Mouse (Mus musculus): ENCODE results near the gene Supt5. TPM values are rescaled to one million over a fixed set of nuclear protein-coding genes. Genes with fewer than 3 reads are reported as not detected.

Gene Supt5
- total and polyA plus RNA-seq, 3 experiments = 35.5 to 111 (median 67.3) TPM

DNA sequence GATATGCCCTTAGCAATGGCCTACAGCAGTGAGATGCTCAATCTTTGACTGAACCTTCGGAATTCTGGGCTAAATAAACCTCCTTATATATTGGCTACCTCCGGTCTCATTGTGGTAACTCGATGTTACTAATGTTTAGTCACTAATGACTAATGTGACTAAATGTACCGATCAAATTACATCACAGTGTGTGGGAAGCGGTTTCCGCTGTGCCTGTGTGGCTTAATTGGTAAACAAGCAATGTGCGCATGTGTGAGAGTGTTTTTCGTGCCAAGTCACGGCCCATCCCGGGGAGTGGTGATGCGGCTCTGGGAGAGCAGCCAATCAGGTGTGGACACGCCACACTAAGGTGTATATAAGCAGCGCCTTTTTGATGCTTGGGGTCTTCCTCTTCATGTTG lies 73.2 kb downstream of the Supt5 start:
- H3K27me3 ChIP-seq (replicated peaks) = peaks cover 13% of the 10 kb centered on the region

More for the DNA sequence above, 73.2 kb downstream of the Supt5 start:
- Histone ChIP-seq H3K36me3 (replicated peaks in 1 of 2; ENCODE audit: control insufficient read depth in 1 of 2, insufficient read depth in 1 of 2, low read length in 1 of 2) (no peaks in the 10 kb centered on the region), H3K27ac (ENCODE audit: insufficient read depth, low read depth) (no peak overlapping the region), H3K4me1 (ENCODE audit: control insufficient read depth in 1 of 2, insufficient read depth in 2 of 2) (no peaks in the 10 kb centered on the region), H3K79me2 (replicated peaks; ENCODE audit: control insufficient read depth, extremely low read depth, insufficient read depth, poor library complexity, severe bottlenecking) (no peaks in the 10 kb centered on the region), H3K4me2 (ENCODE audit: insufficient read depth, low read depth, poor library complexity, severe bottlenecking) (no peak overlapping the region), H3K9me3 (replicated peaks; ENCODE audit: low read length) (peaks cover 13% of the 10 kb centered on the region), H3K4me3 (replicated peaks in 1 of 3; ENCODE audit: low read depth in 2 of 3, low read length in 2 of 3, poor library complexity in 1 of 3) (no peak overlapping the region), H3K9ac (ENCODE audit: insufficient read depth, low read depth) (no peak overlapping the region)
- no peak for TF ChIP-seq BHLHE40 (IDR thresholded peaks at IDR 0.05; ENCODE audit: low read depth, low read length)
- TF ChIP-seq POLR2AphosphoS2 (IDR thresholded peaks at IDR 0.05; ENCODE audit: low read depth, low read length) = no peak
- TF ChIP-seq UBTF (IDR thresholded peaks at IDR 0.05; ENCODE audit: low read depth, low read length) = no peak
- no peak for TF ChIP-seq NRF1 (IDR thresholded peaks at IDR 0.05; ENCODE audit: low read depth, low read length)
- TF ChIP-seq E2F4 (IDR thresholded peaks at IDR 0.05; ENCODE audit: insufficient replicate concordance, low read depth, low read length) = no peak
- no peak for TF ChIP-seq ETS1 (conservative IDR thresholded peaks at IDR 0.05; ENCODE audit: low read depth, low read length)
- TF ChIP-seq ELF1 (IDR thresholded peaks at IDR 0.05; ENCODE audit: low read depth, low read length) = no peak
- no peak for TF ChIP-seq MEF2A (IDR thresholded peaks at IDR 0.05; ENCODE audit: borderline replicate concordance, low read depth, low read length)
- no peak for DNase-seq (ENCODE audit: extremely low read depth)
- dilution Hi-C loops (cut with MboI; ENCODE audit: extremely low pct_ligation_motif_present, extremely low pct_unique_long_range_greater_than_20kb, low sequenced_read_pairs) (no loop called here), in situ Hi-C loops (cut with MboI; ENCODE audit: low pct_ligation_motif_present, low pct_unique_long_range_greater_than_20kb, low sequenced_read_pairs) (no loop called here)

Other genes with a start within 250 kb of the Supt5 start
- gene 9530053A07Rik, start 209.3 kb downstream of the Supt5 start, total RNA-seq (2012; rRNA removed) = 0.34 and 0.64 TPM in 2 replicates
- 0.05 and 0.07 TPM in 2 replicates for gene 9530053A07Rik, start 209.3 kb downstream of the Supt5 start, total RNA-seq (2014; rRNA removed)
- gene 9530053A07Rik, start 209.3 kb downstream of the Supt5 start, polyA plus RNA-seq (2012; ENCODE audit: insufficient read length, low read depth) = 0.03 and 0.08 TPM in 2 replicates
- gene Fbl, start 169.0 kb downstream of the Supt5 start, total RNA-seq (2012; rRNA removed) = 180 and 214 TPM in 2 replicates
- 140 and 151 TPM in 2 replicates for gene Fbl, start 169.0 kb downstream of the Supt5 start, total RNA-seq (2014; rRNA removed)
- 426 and 516 TPM in 2 replicates for gene Fbl, start 169.0 kb downstream of the Supt5 start, polyA plus RNA-seq (2012; ENCODE audit: insufficient read length, low read depth)
- gene Dyrk1b, start 159.3 kb downstream of the Supt5 start, total RNA-seq (2012; rRNA removed) = 0.47 and 0.67 TPM in 2 replicates
- gene Dyrk1b, start 159.3 kb downstream of the Supt5 start, total RNA-seq (2014; rRNA removed) = 0.26 TPM in 1 of 2 replicates, not detected in the other
- 0.51 and 0.60 TPM in 2 replicates for gene Dyrk1b, start 159.3 kb downstream of the Supt5 start, polyA plus RNA-seq (2012; ENCODE audit: insufficient read length, low read depth)
- not detected in 2 replicates for gene Eid2, start 70.9 kb downstream of the Supt5 start, total RNA-seq (2012; rRNA removed)
- gene Eid2, start 70.9 kb downstream of the Supt5 start, total RNA-seq (2014; rRNA removed) = not detected in 2 replicates
- not detected in 2 replicates for gene Eid2, start 70.9 kb downstream of the Supt5 start, polyA plus RNA-seq (2012; ENCODE audit: insufficient read length, low read depth)
- gene Eid2b, start 61.0 kb downstream of the Supt5 start, total RNA-seq (2012; rRNA removed) = 3.2 and 3.3 TPM in 2 replicates
- 3.2 and 3.8 TPM in 2 replicates for gene Eid2b, start 61.0 kb downstream of the Supt5 start, total RNA-seq (2014; rRNA removed)
- gene Eid2b, start 61.0 kb downstream of the Supt5 start, polyA plus RNA-seq (2012; ENCODE audit: insufficient read length, low read depth) = 1.6 and 1.8 TPM in 2 replicates
- gene Selenov, start 47.6 kb downstream of the Supt5 start, total RNA-seq (2012; rRNA removed) = not detected in 2 replicates
- not detected in 2 replicates for gene Selenov, start 47.6 kb downstream of the Supt5 start, total RNA-seq (2014; rRNA removed)
- gene Selenov, start 47.6 kb downstream of the Supt5 start, polyA plus RNA-seq (2012; ENCODE audit: insufficient read length, low read depth) = not detected in 2 replicates
- 0.21 TPM in 1 of 2 replicates, not detected in the other for gene Dll3, start 36.5 kb downstream of the Supt5 start, total RNA-seq (2012; rRNA removed)
- 0.11 TPM in 1 of 2 replicates, not detected in the other for gene Dll3, start 36.5 kb downstream of the Supt5 start, total RNA-seq (2014; rRNA removed)
- 0.29 and 0.44 TPM in 2 replicates for gene Dll3, start 36.5 kb downstream of the Supt5 start, polyA plus RNA-seq (2012; ENCODE audit: insufficient read length, low read depth)
- gene Timm50, start 26.7 kb downstream of the Supt5 start, total RNA-seq (2012; rRNA removed) = 126 and 134 TPM in 2 replicates
- 79.4 and 86.3 TPM in 2 replicates for gene Timm50, start 26.7 kb downstream of the Supt5 start, total RNA-seq (2014; rRNA removed)
- 108 and 145 TPM in 2 replicates for gene Timm50, start 26.7 kb downstream of the Supt5 start, polyA plus RNA-seq (2012; ENCODE audit: insufficient read length, low read depth)
- 1,915 and 2,040 TPM in 2 replicates for gene Rps16, start 11.9 kb upstream of the Supt5 start, total RNA-seq (2012; rRNA removed)
- gene Rps16, start 11.9 kb upstream of the Supt5 start, total RNA-seq (2014; rRNA removed) = 42.7 and 66.7 TPM in 2 replicates
- gene Rps16, start 11.9 kb upstream of the Supt5 start, polyA plus RNA-seq (2012; ENCODE audit: insufficient read length, low read depth) = 1,205 and 1,254 TPM in 2 replicates
- 3.3 and 4.7 TPM in 2 replicates for gene Plekhg2, start 33.9 kb upstream of the Supt5 start, total RNA-seq (2012; rRNA removed)
- gene Plekhg2, start 33.9 kb upstream of the Supt5 start, total RNA-seq (2014; rRNA removed) = 0.39 and 0.43 TPM in 2 replicates
- 5.2 and 5.5 TPM in 2 replicates for gene Plekhg2, start 33.9 kb upstream of the Supt5 start, polyA plus RNA-seq (2012; ENCODE audit: insufficient read length, low read depth)
- 2.8 and 3.5 TPM in 2 replicates for gene Zfp36, start 41.5 kb upstream of the Supt5 start, total RNA-seq (2012; rRNA removed)
- 1.1 and 1.9 TPM in 2 replicates for gene Zfp36, start 41.5 kb upstream of the Supt5 start, total RNA-seq (2014; rRNA removed)
- gene Zfp36, start 41.5 kb upstream of the Supt5 start, polyA plus RNA-seq (2012; ENCODE audit: insufficient read length, low read depth) = 8.9 and 9.9 TPM in 2 replicates
- gene Med29, start 54.0 kb upstream of the Supt5 start, total RNA-seq (2012; rRNA removed) = 23.5 and 27.8 TPM in 2 replicates
- 19.4 and 19.8 TPM in 2 replicates for gene Med29, start 54.0 kb upstream of the Supt5 start, total RNA-seq (2014; rRNA removed)
- gene Med29, start 54.0 kb upstream of the Supt5 start, polyA plus RNA-seq (2012; ENCODE audit: insufficient read length, low read depth) = 25.4 and 26.9 TPM in 2 replicates
- 45.9 and 71.0 TPM in 2 replicates for gene Paf1, start 54.2 kb upstream of the Supt5 start, total RNA-seq (2012; rRNA removed)
- gene Paf1, start 54.2 kb upstream of the Supt5 start, total RNA-seq (2014; rRNA removed) = 42.2 and 57.8 TPM in 2 replicates
- gene Paf1, start 54.2 kb upstream of the Supt5 start, polyA plus RNA-seq (2012; ENCODE audit: insufficient read length, low read depth) = 105 and 151 TPM in 2 replicates
- 64.3 and 87.9 TPM in 2 replicates for gene Gmfg, start 98.7 kb upstream of the Supt5 start, total RNA-seq (2012; rRNA removed)
- 51.6 and 52.3 TPM in 2 replicates for gene Gmfg, start 98.7 kb upstream of the Supt5 start, total RNA-seq (2014; rRNA removed)
- gene Gmfg, start 98.7 kb upstream of the Supt5 start, polyA plus RNA-seq (2012; ENCODE audit: insufficient read length, low read depth) = 45.1 and 45.9 TPM in 2 replicates
- 1.9 and 2.7 TPM in 2 replicates for gene Lrfn1, start 113.2 kb upstream of the Supt5 start, total RNA-seq (2012; rRNA removed)
- 0.31 and 0.67 TPM in 2 replicates for gene Lrfn1, start 113.2 kb upstream of the Supt5 start, total RNA-seq (2014; rRNA removed)
- gene Lrfn1, start 113.2 kb upstream of the Supt5 start, polyA plus RNA-seq (2012; ENCODE audit: insufficient read length, low read depth) = 0.99 and 1.00 TPM in 2 replicates
- gene Ifnl2, start 171.7 kb upstream of the Supt5 start, total RNA-seq (2012; rRNA removed) = not detected in 2 replicates
- not detected in 2 replicates for gene Ifnl2, start 171.7 kb upstream of the Supt5 start, total RNA-seq (2014; rRNA removed)
- not detected in 2 replicates for gene Ifnl2, start 171.7 kb upstream of the Supt5 start, polyA plus RNA-seq (2012; ENCODE audit: insufficient read length, low read depth)
- not detected in 2 replicates for gene Ifnl3, start 184.1 kb upstream of the Supt5 start, total RNA-seq (2012; rRNA removed)
- gene Ifnl3, start 184.1 kb upstream of the Supt5 start, total RNA-seq (2014; rRNA removed) = not detected in 2 replicates
- gene Ifnl3, start 184.1 kb upstream of the Supt5 start, polyA plus RNA-seq (2012; ENCODE audit: insufficient read length, low read depth) = not detected in 2 replicates
- not detected in 2 replicates for gene Sycn, start 202.1 kb upstream of the Supt5 start, total RNA-seq (2012; rRNA removed)
- not detected in 2 replicates for gene Sycn, start 202.1 kb upstream of the Supt5 start, total RNA-seq (2014; rRNA removed)
- not detected in 2 replicates for gene Sycn, start 202.1 kb upstream of the Supt5 start, polyA plus RNA-seq (2012; ENCODE audit: insufficient read length, low read depth)
- gene Nccrp1, start 208.5 kb upstream of the Supt5 start, total RNA-seq (2012; rRNA removed) = not detected in 2 replicates
- gene Nccrp1, start 208.5 kb upstream of the Supt5 start, total RNA-seq (2014; rRNA removed) = not detected in 2 replicates
- gene Nccrp1, start 208.5 kb upstream of the Supt5 start, polyA plus RNA-seq (2012; ENCODE audit: insufficient read length, low read depth) = not detected in 2 replicates